12 mouse cellular contexts compared by ENCODE assay signal in genomic region chr13:107956246-107956645, GRCm38 (mm10).
DNase-seq lines count a peak whose midpoint lies in the region; ATAC-seq and TF ChIP-seq lines count a peak whose summit lies in the region.
"Had no signal": no experiment of that assay in that cellular context is flagged by ENCODE, and none has a peak within 500 bp of the region (broad histone marks: within the 10 kb centered on the region; RNA-seq: fewer than 3 reads in every experiment).

No protein-coding gene starts in this region.

- no peaks in the 10 kb centered on the region for H3K79me2 ChIP-seq in CH12.LX (replicated peaks; ENCODE audit: control insufficient read depth, extremely low read depth, insufficient read depth, poor library complexity, severe bottlenecking)

- no peak overlapping the region for H3K4me3 ChIP-seq in kidney, postnatal 0 days (replicated peaks; ENCODE audit: low read depth, low read length)
- H3K4me3 ChIP-seq in CH12.LX (replicated peaks in 1 of 3; ENCODE audit: low read depth in 2 of 3, low read length in 2 of 3, poor library complexity in 1 of 3): peak overlapping the region in 2 of 3 experiments; percentile 33 to 49
- no peak overlapping the region for H3K4me3 ChIP-seq in embryonic facial prominence, embryonic 10.5 days

- H3K9me3 ChIP-seq in kidney, postnatal 0 days (replicated peaks; ENCODE audit: low read length): no peaks in the 10 kb centered on the region
- no peaks in the 10 kb centered on the region for H3K9me3 ChIP-seq in CH12.LX (replicated peaks; ENCODE audit: low read length)
- H3K9me3 ChIP-seq in embryonic facial prominence, embryonic 10.5 days: no peaks in the 10 kb centered on the region

- TF ChIP-seq RAD21 in CH12.LX (IDR thresholded peaks at IDR 0.05; ENCODE audit: low read depth, low read length): no peak

- DNase-seq in heart, adult 11 months: peak; percentile 48
- DNase-seq in heart, adult 18-20 months: no peak
- no peak for DNase-seq in kidney, postnatal 0 days (ENCODE audit: low spot score)
- DNase-seq in kidney, adult 18-20 months: no peak
- no peak for DNase-seq in CH12.LX (ENCODE audit: extremely low read depth)
- no peak for DNase-seq in embryonic facial prominence, embryonic 10.5 days (ENCODE audit: low spot score)
- DNase-seq in layer of hippocampus, adult 18-20 months (ENCODE audit: low spot score in 2 of 2): no peak
- DNase-seq: B cell, adult 2 months; cerebellum, adult 11-12 months; kidney, adult 11 months; thymus, adult 18-20 months had no signal

- H3K4me2 ChIP-seq in kidney, postnatal 0 days (ENCODE audit: low read length): no peak overlapping the region
- H3K4me2 ChIP-seq in CH12.LX (ENCODE audit: insufficient read depth, low read depth, poor library complexity, severe bottlenecking): peak overlapping the region; percentile 100; the same call in 1 of the 2 replicates

- no peak overlapping the region for H3K9ac ChIP-seq in kidney, postnatal 0 days (ENCODE audit: low read depth, low read length)
- 0 out of 2 replicates have a peak overlapping the region, but pooled peaks have one; percentile 52 for H3K9ac ChIP-seq in CH12.LX (ENCODE audit: insufficient read depth, low read depth)

- H3K36me3 ChIP-seq in kidney, postnatal 0 days (ENCODE audit: insufficient read depth, low read length): no peaks in the 10 kb centered on the region
- H3K36me3 ChIP-seq in CH12.LX (replicated peaks in 1 of 2; ENCODE audit: control insufficient read depth in 1 of 2, insufficient read depth in 1 of 2, low read length in 1 of 2): no peaks in the 10 kb centered on the region
- no peaks in the 10 kb centered on the region for H3K36me3 ChIP-seq in embryonic facial prominence, embryonic 10.5 days (replicated peaks)

- H3K27ac ChIP-seq in kidney, postnatal 0 days: peak overlapping the region; percentile 54
- no peak overlapping the region for H3K27ac ChIP-seq in CH12.LX (ENCODE audit: insufficient read depth, low read depth)
- peak overlapping the region; percentile 86 for H3K27ac ChIP-seq in embryonic facial prominence, embryonic 10.5 days (replicated peaks)

- no peak for TF ChIP-seq CTCF in kidney, postnatal 0 days (IDR thresholded peaks at IDR 0.05; ENCODE audit: low read depth)
- no peak for TF ChIP-seq CTCF in CH12.LX (conservative IDR thresholded peaks at IDR 0.05 in 1 of 2, IDR thresholded peaks at IDR 0.05 in 1 of 2; ENCODE audit: low read depth in 2 of 2, low read length in 2 of 2)

- no peak for TF ChIP-seq EP300 in CH12.LX (IDR thresholded peaks at IDR 0.05; ENCODE audit: low read length)

- dilution Hi-C loops in CH12.LX (cut with MboI; ENCODE audit: extremely low pct_ligation_motif_present, extremely low pct_unique_long_range_greater_than_20kb, low sequenced_read_pairs): no loop called here

- H3K27me3 ChIP-seq in kidney, postnatal 0 days (ENCODE audit: insufficient read depth, low read length): no peaks in the 10 kb centered on the region
- H3K27me3 ChIP-seq in CH12.LX (replicated peaks): no peaks in the 10 kb centered on the region
- H3K27me3 ChIP-seq in embryonic facial prominence, embryonic 10.5 days (replicated peaks; ENCODE audit: low read depth, poor library complexity, severe bottlenecking): no peaks in the 10 kb centered on the region

- no peak for TF ChIP-seq POLR2A in CH12.LX (IDR thresholded peaks at IDR 0.05; ENCODE audit: low read depth, low read length)

- 46% methylated on average over 3 of the region's 3 CpGs for WGBS in kidney, postnatal 0 days
- WGBS in embryonic facial prominence, embryonic 10.5 days: 19% methylated on average over 3 of the region's 3 CpGs

- H3K4me1 ChIP-seq in kidney, postnatal 0 days (replicated peaks; ENCODE audit: insufficient read depth, low read length): peaks cover 13% of the 10 kb centered on the region
- peaks cover 6 to 18% of the 10 kb centered on the region in 2 experiments for H3K4me1 ChIP-seq in CH12.LX (ENCODE audit: control insufficient read depth in 1 of 2, insufficient read depth in 2 of 2)
- H3K4me1 ChIP-seq in embryonic facial prominence, embryonic 10.5 days: peaks cover 37% of the 10 kb centered on the region

- no peak for ATAC-seq in kidney, postnatal 0 days (replicated peaks; ENCODE audit: low FRiP score, low read depth)
- no peak for ATAC-seq in CD4-positive, CD25-positive, alpha-beta regulatory T cell, adult 4 months

- in situ Hi-C loops in CH12.LX (cut with MboI; ENCODE audit: low pct_ligation_motif_present, low pct_unique_long_range_greater_than_20kb, low sequenced_read_pairs): no loop called here

TF ChIP-seq in CH12.LX, 34 proteins besides CTCF, POLR2A, EP300 and RAD21:
- TF ChIP-seq SMC3 (IDR thresholded peaks at IDR 0.05; ENCODE audit: low read depth, low read length): no peak
- no peak for TF ChIP-seq MXI1 (IDR thresholded peaks at IDR 0.05; ENCODE audit: low read depth, low read length)
- TF ChIP-seq JUND (conservative IDR thresholded peaks at IDR 0.05; ENCODE audit: low read depth, low read length): no peak
- no peak for TF ChIP-seq E2F4 (IDR thresholded peaks at IDR 0.05; ENCODE audit: insufficient replicate concordance, low read depth, low read length)
- no peak for TF ChIP-seq MAZ (IDR thresholded peaks at IDR 0.05; ENCODE audit: low read depth, low read length)
- no peak for TF ChIP-seq RCOR1 (conservative IDR thresholded peaks at IDR 0.05; ENCODE audit: low read depth, low read length)
- TF ChIP-seq GABPA (IDR thresholded peaks at IDR 0.05; ENCODE audit: insufficient replicate concordance, low read depth, low read length): no peak
- no peak for TF ChIP-seq MAFK (IDR thresholded peaks at IDR 0.05; ENCODE audit: insufficient replicate concordance, low read length)
- TF ChIP-seq ELF1 (IDR thresholded peaks at IDR 0.05; ENCODE audit: low read depth, low read length): no peak
- no peak for TF ChIP-seq SIN3A (IDR thresholded peaks at IDR 0.05; ENCODE audit: low read length)
- no peak for TF ChIP-seq TBP (conservative IDR thresholded peaks at IDR 0.05; ENCODE audit: low read depth, low read length)
- TF ChIP-seq CHD2 (IDR thresholded peaks at IDR 0.05; ENCODE audit: low read length): no peak
- no peak for TF ChIP-seq CHD1 (IDR thresholded peaks at IDR 0.05; ENCODE audit: low read depth, low read length)
- no peak for TF ChIP-seq NELFE (IDR thresholded peaks at IDR 0.05; ENCODE audit: low read depth, low read length)
- no peak for TF ChIP-seq ETS1 (conservative IDR thresholded peaks at IDR 0.05; ENCODE audit: low read depth, low read length)
- no peak for TF ChIP-seq KAT2A (IDR thresholded peaks at IDR 0.05; ENCODE audit: insufficient replicate concordance, low read length)
- TF ChIP-seq UBTF (IDR thresholded peaks at IDR 0.05; ENCODE audit: low read depth, low read length): no peak

Comparison
In these comparisons a context has a peak if more than half of its experiments do, and no peak if none do; other contexts are left out.
1. H3K4me3 ChIP-seq: peak in CH12.LX (2 of 3); none in kidney, postnatal 0 days (single experiment) and embryonic facial prominence, embryonic 10.5 days (single experiment).